Mouse (Mus musculus): ENCODE data around the gene Olfr1390.

- TF ChIP-seq POLR2AphosphoS5 (IDR thresholded peaks at IDR 0.05; ENCODE audit: insufficient replicate concordance, low read depth, low read length): no peak
- no peak for TF ChIP-seq CTCF (IDR thresholded peaks at IDR 0.05; ENCODE audit: low read depth, low read length)
- TF ChIP-seq GATA1 (IDR thresholded peaks at IDR 0.05; ENCODE audit: borderline replicate concordance, low read length): no peak
- TF ChIP-seq TAL1 (conservative IDR thresholded peaks at IDR 0.05; ENCODE audit: low read depth, low read length): no peak
Measured at GRCm38 (mm10) chr11:49334888-49335287, at the start of gene Olfr1390.
